Mouse (Mus musculus) CH12.LX (cell line): ENCODE measurements around the gene Rplp1. TPM values are rescaled to one million over a fixed set of nuclear protein-coding genes. Genes with fewer than 3 reads are reported as not detected.

Experiments
- DNase-seq: peaks from one replicate; pipeline ENCODE4 v3.0.0-alpha.2; 2013; ENCODE audit errors: extremely low read depth
- H3K27ac ChIP-seq: 2 replicates; pipeline ENCODE4 v1.5.1; 2012; ENCODE audit warnings: low read depth, mild to moderate bottlenecking, control low read depth, moderate library complexity; ENCODE audit not compliant: insufficient read depth
- H3K27me3 ChIP-seq: replicated peaks from 2 replicates; pipeline ENCODE3; 2012; ENCODE audit warnings: inconsistent platforms
- H3K36me3 ChIP-seq, 2 experiments: replicated peaks in 1 of 2; 2 replicates each; pipeline versions ENCODE3 to v1.6.1; 2012; ENCODE audit warnings: inconsistent platforms in 1 of 2, low read length in 1 of 2, mild to moderate bottlenecking in 1 of 2, mixed read lengths in 1 of 2, moderate library complexity in 1 of 2; ENCODE audit not compliant: control insufficient read depth in 1 of 2, insufficient read depth in 1 of 2
- H3K4me1 ChIP-seq, 2 experiments: 2 replicates each; pipeline ENCODE4 v1.6.1; 2012; ENCODE audit warnings: inconsistent platforms in 1 of 2, moderate library complexity in 1 of 2; ENCODE audit not compliant: insufficient read depth in 2 of 2, control insufficient read depth in 1 of 2
- H3K4me2 ChIP-seq: 2 replicates; pipeline ENCODE4 v1.6.1; 2012; ENCODE audit warnings: low read depth, mild to moderate bottlenecking, control low read depth; ENCODE audit not compliant: poor library complexity, insufficient read depth, severe bottlenecking
- H3K4me3 ChIP-seq, 3 experiments: fragments of 150-350 bp in 1 of 3; sonication (generic) in 1 of 3; replicated peaks in 1 of 3; 2 replicates each; pipeline versions ENCODE3 to v1.5.1; 2011 to 2012; ENCODE audit warnings: low read depth in 2 of 3, low read length in 2 of 3, mild to moderate bottlenecking in 2 of 3, moderate library complexity in 2 of 3, control low read depth in 1 of 3, improper control_type of control experiment in 1 of 3, inconsistent platforms in 1 of 3, mixed read lengths in 1 of 3; ENCODE audit not compliant: poor library complexity in 1 of 3
- H3K79me2 ChIP-seq: replicated peaks from 2 replicates; pipeline ENCODE4 v1.6.1; 2012; ENCODE audit warnings: mild to moderate bottlenecking, moderate library complexity; ENCODE audit not compliant: control insufficient read depth, poor library complexity, insufficient read depth, severe bottlenecking; ENCODE audit errors: extremely low read depth
- H3K9ac ChIP-seq: 2 replicates; pipeline ENCODE4 v1.6.1; 2012; ENCODE audit warnings: low read depth, mild to moderate bottlenecking, control low read depth, moderate library complexity; ENCODE audit not compliant: insufficient read depth
- H3K9me3 ChIP-seq: replicated peaks from 2 replicates; pipeline ENCODE3; 2012; ENCODE audit warnings: low read length, inconsistent platforms, mixed read lengths
- CHD1 ChIP-seq: IDR thresholded peaks from 2 replicates; pipeline ENCODE4 v1.6.1; 2012; ENCODE audit warnings: low read depth, low read length, improper control_type of control experiment, inconsistent platforms
- CHD2 ChIP-seq: IDR thresholded peaks from 2 replicates; pipeline ENCODE4 v1.6.1; 2011; ENCODE audit warnings: low read length, improper control_type of control experiment
- CTCF ChIP-seq, 2 experiments: IDR thresholded peaks in 1 of 2; conservative IDR thresholded peaks in 1 of 2; 2 replicates each; pipeline ENCODE4 v1.5.1; 2011 to 2012; ENCODE audit warnings: low read depth in 2 of 2, low read length in 2 of 2, improper control_type of control experiment in 1 of 2, inconsistent platforms in 1 of 2, mild to moderate bottlenecking in 1 of 2, moderate library complexity in 1 of 2
- E2F4 ChIP-seq: IDR thresholded peaks from 2 replicates; pipeline ENCODE4 v1.6.1; 2011; ENCODE audit warnings: low read depth, low read length, improper control_type of control experiment; ENCODE audit not compliant: insufficient replicate concordance
- ELF1 ChIP-seq: IDR thresholded peaks from 2 replicates; pipeline ENCODE4 v1.6.1; 2014; ENCODE audit warnings: low read depth, mild to moderate bottlenecking, inconsistent platforms, low read length, improper control_type of control experiment
- EP300 ChIP-seq: IDR thresholded peaks from 2 replicates; pipeline ENCODE4 v1.6.1; 2011; ENCODE audit warnings: low read length, improper control_type of control experiment
- ETS1 ChIP-seq: conservative IDR thresholded peaks from 2 replicates; pipeline ENCODE4 v1.6.1; 2012; ENCODE audit warnings: low read depth, mild to moderate bottlenecking, inconsistent platforms, low read length, improper control_type of control experiment, moderate library complexity
- GABPA ChIP-seq: IDR thresholded peaks from 2 replicates; pipeline ENCODE4 v1.6.1; 2012; ENCODE audit warnings: low read depth, low read length, improper control_type of control experiment, inconsistent platforms; ENCODE audit not compliant: insufficient replicate concordance
- HCFC1 ChIP-seq: IDR thresholded peaks from 2 replicates; pipeline ENCODE4 v1.6.1; 2012; ENCODE audit warnings: low read depth, mild to moderate bottlenecking, inconsistent platforms, low read length, improper control_type of control experiment
- IRF4 ChIP-seq: IDR thresholded peaks from 2 replicates; pipeline ENCODE4 v1.6.1; 2014; ENCODE audit warnings: low read depth, mild to moderate bottlenecking, inconsistent platforms, low read length, improper control_type of control experiment
- MAFK ChIP-seq: IDR thresholded peaks from 2 replicates; pipeline ENCODE4 v1.6.1; 2011; ENCODE audit warnings: low read length, improper control_type of control experiment; ENCODE audit not compliant: insufficient replicate concordance
- MAZ ChIP-seq: IDR thresholded peaks from 2 replicates; pipeline ENCODE4 v1.6.1; 2012; ENCODE audit warnings: low read depth, mild to moderate bottlenecking, inconsistent platforms, low read length, improper control_type of control experiment, moderate library complexity
- MXI1 ChIP-seq: IDR thresholded peaks from 2 replicates; pipeline ENCODE4 v1.6.1; 2011; ENCODE audit warnings: mild to moderate bottlenecking, low read depth, low read length, improper control_type of control experiment
- MYC ChIP-seq: IDR thresholded peaks from 2 replicates; pipeline ENCODE4 v1.6.1; 2011; ENCODE audit warnings: low read depth, mild to moderate bottlenecking, improper control_type of control experiment, low read length
- NELFE ChIP-seq: IDR thresholded peaks from 2 replicates; pipeline ENCODE4 v1.6.1; 2011; ENCODE audit warnings: low read depth, low read length, improper control_type of control experiment
- POLR2A ChIP-seq: IDR thresholded peaks from 2 replicates; pipeline ENCODE4 v1.6.1; 2011; ENCODE audit warnings: low read depth, mild to moderate bottlenecking, improper control_type of control experiment, low read length
- POLR2AphosphoS2 ChIP-seq: IDR thresholded peaks from 2 replicates; pipeline ENCODE4 v1.6.1; 2011; ENCODE audit warnings: low read depth, low read length, improper control_type of control experiment
- RAD21 ChIP-seq: IDR thresholded peaks from 2 replicates; pipeline ENCODE4 v1.6.1; 2011; ENCODE audit warnings: low read depth, mild to moderate bottlenecking, low read length, improper control_type of control experiment, moderate library complexity
- SIN3A ChIP-seq: IDR thresholded peaks from 2 replicates; pipeline ENCODE4 v1.6.1; 2012; ENCODE audit warnings: low read length, improper control_type of control experiment, inconsistent platforms
- SMC3 ChIP-seq: IDR thresholded peaks from 2 replicates; pipeline ENCODE4 v1.6.1; 2011; ENCODE audit warnings: low read depth, low read length, improper control_type of control experiment
- TCF12 ChIP-seq: IDR thresholded peaks from 2 replicates; pipeline ENCODE4 v1.6.1; 2014; ENCODE audit warnings: low read depth, mild to moderate bottlenecking, inconsistent platforms, low read length, improper control_type of control experiment
- USF1 ChIP-seq: IDR thresholded peaks from 2 replicates; pipeline ENCODE4 v1.6.1; 2014; ENCODE audit warnings: low read depth, mild to moderate bottlenecking, inconsistent platforms, low read length, improper control_type of control experiment
- ZC3H11A ChIP-seq: IDR thresholded peaks from 2 replicates; pipeline ENCODE4 v1.6.1; 2012; ENCODE audit warnings: low read depth, mild to moderate bottlenecking, inconsistent platforms, low read length, improper control_type of control experiment
- ZKSCAN1 ChIP-seq: IDR thresholded peaks from 2 replicates; pipeline ENCODE4 v1.6.1; 2012; ENCODE audit warnings: low read depth, inconsistent platforms, low read length, improper control_type of control experiment, borderline replicate concordance
- ZNF384 ChIP-seq: IDR thresholded peaks from 2 replicates; pipeline ENCODE4 v1.6.1; 2012; ENCODE audit warnings: low read depth, low read length, improper control_type of control experiment, inconsistent platforms
- dilution Hi-C: fragments of 300-500 bp; cut with MboI; formaldehyde crosslinking; loops from 2 replicates; pipeline ENCODE4 v1.14.3; 2020; ENCODE audit warnings: low sequenced_read_pairs; ENCODE audit not compliant: extremely low pct_unique_long_range_greater_than_20kb, extremely low pct_ligation_motif_present
- in situ Hi-C: fragments of 300-500 bp; cut with MboI; formaldehyde crosslinking; loops from 3 replicates; pipeline ENCODE4 v1.14.3; 2019; ENCODE audit warnings: low sequenced_read_pairs, low pct_ligation_motif_present, low pct_unique_long_range_greater_than_20kb, mixed read lengths
- polyA plus RNA-seq: library from polyadenylated mRNA; unstranded; fragments of >175 nt; gene quantifications from 2 replicates; pipeline ENCODE4 v1.2.1, GENCODE M21; 2012; ENCODE audit warnings: low read depth; ENCODE audit not compliant: insufficient read length
- total RNA-seq, 2 experiments: library from RNA; depleted of rRNA; stranded (reverse); fragments of 300-350 nt in 1 of 2; fragments of >200 nt in 1 of 2; gene quantifications; 2 replicates each; pipeline ENCODE4 v1.2.3; 2012 to 2014

The Rplp1 gene
- total and polyA plus RNA-seq, 3 experiments: 6,276 to 13,782 (median 7,835) TPM

DNA sequence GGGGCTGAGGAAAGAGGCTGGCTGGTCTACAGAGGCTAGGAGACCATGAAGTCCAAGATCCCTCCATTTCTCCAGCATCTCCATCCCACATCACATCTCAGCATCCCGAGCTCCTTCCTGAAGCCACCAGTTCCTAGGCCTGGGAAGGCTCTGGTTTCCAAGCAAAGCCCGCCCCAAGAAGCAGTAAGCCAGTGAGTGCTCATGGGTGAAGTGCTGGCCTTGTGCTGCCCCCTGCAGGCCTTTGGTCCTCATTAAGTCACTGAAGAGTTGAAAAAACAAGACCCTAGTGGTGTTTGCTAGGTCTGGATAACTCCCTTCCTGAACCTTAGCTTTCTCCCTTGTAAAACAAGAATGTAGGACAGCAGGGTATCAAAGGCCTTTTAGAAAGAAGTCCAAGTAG is 35.5 kb downstream of the Rplp1 start:
- dilution Hi-C loops (no loop called here), in situ Hi-C loops (no loop called here)
- Histone ChIP-seq H3K4me3 (no peak overlapping the region), H3K36me3 (no peaks in the 10 kb centered on the region), H3K27ac (no peak overlapping the region), H3K4me1 (peaks cover 0 to 7% of the 10 kb centered on the region in 2 experiments; a peak in 1 of 4 replicates), H3K4me2 (no peak overlapping the region), H3K79me2 (no peaks in the 10 kb centered on the region), H3K9me3 (no peaks in the 10 kb centered on the region), H3K27me3 (peaks cover 4% of the 10 kb centered on the region), H3K9ac (no peak overlapping the region)
- peak; percentile 66 for DNase-seq
- TF ChIP-seq CTCF (conservative IDR thresholded peaks at IDR 0.05 in 1 of 2, IDR thresholded peaks at IDR 0.05 in 1 of 2; ENCODE audit: low read depth in 2 of 2, low read length in 2 of 2) (peak; percentile 48 to 81), ZNF384 (peak; percentile 46; the same call in 1 of the 2 replicates), SMC3 (peak; percentile 68), NELFE (no peak), POLR2A (no peak), MAZ (no peak), RAD21 (peak; percentile 82), SIN3A (no peak), ZC3H11A (peak; percentile 21; the same call in 1 of the 2 replicates)

DNA sequence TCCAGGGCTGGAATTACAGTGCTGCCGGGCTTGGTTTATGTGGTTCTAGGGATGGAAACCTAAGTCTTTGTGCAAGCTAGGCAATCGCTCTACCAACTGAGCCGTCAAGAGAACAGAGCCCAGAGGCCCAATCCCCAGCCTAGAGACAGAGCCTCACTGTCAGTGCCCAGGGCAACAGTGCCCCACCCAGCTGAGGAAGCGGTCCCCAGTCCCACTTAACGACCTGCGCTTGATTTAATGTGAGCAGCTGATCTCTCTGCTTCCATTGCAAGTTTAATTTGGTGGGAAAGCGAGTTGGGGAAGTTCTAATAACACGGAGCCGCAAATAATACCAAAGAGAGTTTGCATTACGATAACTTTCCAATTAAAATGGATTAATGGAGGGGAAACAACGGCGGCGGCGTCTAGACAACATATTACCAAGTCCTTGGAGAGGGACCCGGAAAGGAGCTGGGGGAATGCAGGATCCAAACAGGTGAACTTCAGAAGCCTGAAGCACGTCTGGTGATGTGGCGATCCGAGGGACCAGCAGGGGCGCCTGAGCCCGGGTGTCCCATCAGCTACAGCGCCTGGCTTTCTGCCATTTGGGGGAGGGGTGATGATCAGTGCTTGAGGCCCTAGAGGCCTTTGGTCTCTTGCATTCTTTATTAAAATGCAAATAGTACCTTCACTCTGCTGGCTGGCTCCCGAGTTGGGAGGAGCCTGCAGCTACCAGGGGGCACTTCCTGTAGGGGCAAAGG is 36.8 kb downstream of the Rplp1 start:
- in situ Hi-C loops (no loop called here), dilution Hi-C loops (no loop called here)
- Histone ChIP-seq H3K27ac (no peak overlapping the region), H3K36me3 (no peaks in the 10 kb centered on the region), H3K9ac (no peak overlapping the region), H3K79me2 (no peaks in the 10 kb centered on the region), H3K4me3 (no peak overlapping the region), H3K9me3 (no peaks in the 10 kb centered on the region), H3K4me1 (peaks cover 0 to 7% of the 10 kb centered on the region in 2 experiments; a peak in 1 of 4 replicates), H3K27me3 (peaks cover 4% of the 10 kb centered on the region), H3K4me2 (no peak overlapping the region)
- TF ChIP-seq MXI1 (no peak), E2F4 (no peak), TCF12 (no peak), CHD2 (no peak), POLR2AphosphoS2 (no peak), HCFC1 (no peak), ELF1 (no peak), ZNF384 (no peak), GABPA (no peak), USF1 (no peak), MYC (no peak), ETS1 (no peak), MAZ (no peak), ZKSCAN1 (no peak), CHD1 (no peak), SMC3 (no peak), IRF4 (no peak), EP300 (no peak), MAFK (no peak)
- no peak for DNase-seq
